Mouse (Mus musculus) stomach, embryonic 15.5 days (tissue): Measurements from ENCODE around the gene Pde1a. TPM values are rescaled to one million over a fixed set of nuclear protein-coding genes. Genes with fewer than 3 reads are reported as not detected.

ENCODE experiments used
- polyA plus RNA-seq: library from polyadenylated mRNA; unstranded; fragments of >200 nt; fragmentation: Nextera tagmentation; extraction: Ambion mirVana; gene quantifications from 2 replicates; pipeline ENCODE4 v1.2.1, GENCODE M21; 2015

Pde1a gene
- polyA plus RNA-seq, 1 experiment from 2014 or later, result 40.8 TPM

Other genes starting within 250 kb of the Pde1a start
- gene Prdx6b, start 163.0 kb upstream of the Pde1a start, polyA plus RNA-seq, result 0.04 and 0.10 TPM in 2 replicates
- gene Dnajc10, start 186.0 kb upstream of the Pde1a start, polyA plus RNA-seq, result 66.9 and 77.2 TPM in 2 replicates